Mouse (Mus musculus) lung, embryonic 14.5 days (tissue): ENCODE data around the gene Arid1b. TPM values are rescaled to one million over a fixed set of nuclear protein-coding genes. Genes with fewer than 3 reads are reported as not detected.

Experiments
- ATAC-seq: fragments of 200-750 bp; cut with Nextera tagmentation; 2 replicates; pipeline ENCODE4 v1.8.0; 2017; ENCODE audit warnings: mild to moderate bottlenecking, moderate TSS enrichment, moderate library complexity; ENCODE audit not compliant: insufficient read depth
- DNase-seq: peaks from one replicate; pipeline ENCODE4 v3.0.0-alpha.2; 2015
- H3K27ac ChIP-seq: fragments of 300-500 bp; sonication (generic); 2 replicates; pipeline ENCODE4 v1.5.1; 2014; ENCODE audit warnings: low read depth, mild to moderate bottlenecking, moderate library complexity
- H3K27me3 ChIP-seq: fragments of 300-500 bp; sonication (generic); 2 replicates; pipeline ENCODE4 v1.6.1; 2014; ENCODE audit warnings: low read length, control low read depth; ENCODE audit not compliant: insufficient read depth
- H3K36me3 ChIP-seq: fragments of 300-500 bp; sonication (generic); 2 replicates; pipeline ENCODE4 v1.6.1; 2014; ENCODE audit warnings: control low read depth; ENCODE audit not compliant: insufficient read depth
- H3K4me1 ChIP-seq: fragments of 300-500 bp; sonication (generic); 2 replicates; pipeline ENCODE4 v1.6.1; 2014; ENCODE audit warnings: antibody characterized with exemption, control low read depth; ENCODE audit not compliant: insufficient read depth
- H3K4me2 ChIP-seq: fragments of 300-500 bp; sonication (generic); 2 replicates; pipeline ENCODE4 v1.6.1; 2014; ENCODE audit warnings: mild to moderate bottlenecking
- H3K4me3 ChIP-seq: fragments of 300-500 bp; sonication (generic); 2 replicates; pipeline ENCODE4 v1.5.1; 2014; ENCODE audit warnings: low read depth, low read length
- H3K9ac ChIP-seq: fragments of 300-500 bp; sonication (generic); 2 replicates; pipeline ENCODE4 v1.6.1; 2014
- H3K9me3 ChIP-seq: fragments of 300-500 bp; sonication (generic); 2 replicates; pipeline ENCODE4 v1.6.1; 2016; ENCODE audit warnings: low read depth, low read length, control low read depth
- CTCF ChIP-seq: IDR thresholded peaks from 2 replicates; pipeline ENCODE4 v1.5.1; 2016; ENCODE audit warnings: antibody characterized with exemption, low read depth
- whole genome bisulfite sequencing: fragments of 180-500 bp; shearing (Covaris S2); extraction: QIAGEN DNeasy Blood & Tissue Kit; methylation state at CpG from one replicate; pipeline ENCODE4 v1.1.7; 2014; 5-methylcytosine and 5-hydroxymethylcytosine counted together
- polyA plus RNA-seq: library from polyadenylated mRNA; unstranded; fragments of >200 nt; fragmentation: Nextera tagmentation; extraction: Ambion mirVana; gene quantifications from 2 replicates; pipeline ENCODE4 v1.2.1, GENCODE M21; 2014

Arid1b gene
- 17.3 and 17.4 TPM in 2 replicates for polyA plus RNA-seq

DNA sequence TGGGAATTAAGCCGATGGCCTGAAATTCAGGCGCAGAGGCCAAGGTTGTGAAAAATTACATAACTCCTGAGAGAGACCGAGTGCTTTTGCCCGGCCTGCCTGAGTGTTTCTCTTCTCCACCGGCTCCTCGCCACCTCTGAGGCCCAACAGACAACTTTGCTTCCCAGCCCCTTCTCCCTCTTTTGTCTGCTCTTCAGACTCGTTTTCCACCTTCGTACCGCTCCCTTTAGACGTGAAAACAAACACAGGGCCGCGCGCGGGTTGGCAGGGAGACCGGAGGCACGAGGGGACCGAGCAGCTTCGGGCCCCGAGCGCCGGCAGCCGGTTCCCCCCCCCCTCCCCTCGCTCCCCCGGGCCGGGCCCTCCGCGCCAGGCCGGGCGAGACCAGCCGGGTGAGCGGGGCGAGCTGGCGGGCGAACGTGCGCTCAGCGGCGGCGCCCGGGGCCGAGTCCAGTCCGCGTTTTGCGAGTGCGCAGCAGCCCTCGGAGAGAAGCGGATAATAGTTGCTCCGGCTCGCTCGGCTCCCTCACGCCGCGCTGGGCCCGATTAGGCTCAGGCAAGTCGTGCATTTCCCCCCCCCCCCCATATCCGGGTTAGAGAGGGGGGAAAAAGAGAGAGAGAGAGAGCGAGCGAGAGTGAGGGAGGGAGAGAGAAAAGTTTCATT lies at the start of gene Arid1b:
Arid1b (plus strand) TSS at position 493 of the 664 bp plus-strand sequence.
- peak; percentile 76 for ATAC-seq
- Histone ChIP-seq H3K4me2 (peak within 1 kb of the TSS; percentile 75), H3K4me3 (peak within 1 kb of the TSS; percentile 96)

DNA sequence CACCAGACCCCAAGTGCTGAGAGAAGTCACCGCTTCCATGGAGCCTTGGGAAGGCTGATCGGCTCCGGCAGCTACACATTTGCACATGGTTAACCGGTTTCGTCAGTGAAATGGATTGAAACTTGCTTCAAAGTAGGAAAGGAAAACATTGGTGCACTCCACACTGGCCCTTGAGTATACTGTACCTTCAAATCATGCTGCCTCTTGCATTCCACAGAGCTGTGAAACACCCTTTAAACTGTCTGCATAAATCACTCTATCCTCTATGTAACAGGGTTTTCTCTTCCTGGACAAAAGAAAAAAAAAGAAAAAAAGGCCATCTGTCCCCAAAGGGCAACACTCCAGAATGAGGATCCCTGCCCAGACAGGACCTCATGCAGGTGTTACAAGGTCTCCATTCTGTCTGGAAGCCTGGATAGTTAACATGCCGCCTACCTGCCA lies 48.8 kb upstream of the Arid1b start:
- Histone ChIP-seq H3K27ac (peak overlapping the region; percentile 64), H3K9ac (no peak overlapping the region), H3K36me3 (no peaks in the 10 kb centered on the region), H3K27me3 (no peaks in the 10 kb centered on the region), H3K9me3 (no peaks in the 10 kb centered on the region), H3K4me2 (peak overlapping the region; percentile 51; the same call in 1 of the 2 replicates), H3K4me3 (no peak overlapping the region), H3K4me1 (peaks cover 13% of the 10 kb centered on the region)
- DNase-seq (peak; percentile 48), ATAC-seq (no peak)
- 54% methylated on average over 6 of the region's 6 CpGs for WGBS
- no peak for TF ChIP-seq CTCF

More for the DNA sequence above, at the start of gene Arid1b:
- peak within 1 kb of the TSS; percentile 100 for H3K27ac ChIP-seq
- no peaks in the 10 kb centered on the region for H3K27me3 ChIP-seq
- H3K4me1 ChIP-seq, result no peaks in the 10 kb centered on the region
- WGBS, result under 1% methylated on average over 49 of the region's 58 CpGs
- no peaks in the 10 kb centered on the region for H3K9me3 ChIP-seq
- peak within 1 kb of the TSS; percentile 100 for H3K9ac ChIP-seq
- no peaks in the 10 kb centered on the region for H3K36me3 ChIP-seq
- TF ChIP-seq CTCF, result no peak
- DNase-seq, result peak; percentile 93

DNA sequence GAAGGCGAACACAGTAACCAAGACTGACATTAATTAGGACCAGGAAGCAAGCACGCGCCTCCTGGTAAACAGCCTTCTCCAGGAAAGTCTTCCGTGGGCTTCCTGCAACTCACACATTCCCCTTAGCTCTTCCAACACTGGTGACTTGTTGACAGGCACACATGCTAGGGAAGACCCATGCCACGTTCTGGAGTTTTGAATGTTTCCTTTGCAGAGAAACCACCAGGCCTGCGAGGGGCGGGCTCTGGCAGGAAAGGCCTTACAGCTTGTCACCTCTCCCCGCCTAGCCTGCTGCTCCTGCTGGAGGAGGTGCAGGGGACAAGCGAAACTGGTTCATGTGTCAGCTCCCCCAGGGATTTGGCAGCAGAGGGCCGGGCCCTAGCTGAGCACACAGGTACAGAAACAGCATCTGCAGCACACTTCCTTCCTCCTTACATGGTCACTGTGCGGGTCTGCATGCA lies 48.2 kb upstream of the Arid1b start:
- no peaks in the 10 kb centered on the region for H3K27me3 ChIP-seq
- H3K4me2 ChIP-seq, result peak overlapping the region; percentile 51
- ATAC-seq (peak; percentile 81), DNase-seq (peak; percentile 73)
- H3K27ac ChIP-seq, result peak overlapping the region; percentile 64
- no peak overlapping the region for H3K4me3 ChIP-seq
- no peaks in the 10 kb centered on the region for H3K9me3 ChIP-seq
- no peak overlapping the region for H3K9ac ChIP-seq
- no peak for TF ChIP-seq CTCF
- peaks cover 13% of the 10 kb centered on the region for H3K4me1 ChIP-seq
- 18% methylated on average over 11 of the region's 11 CpGs for WGBS
- H3K36me3 ChIP-seq, result no peaks in the 10 kb centered on the region

DNA sequence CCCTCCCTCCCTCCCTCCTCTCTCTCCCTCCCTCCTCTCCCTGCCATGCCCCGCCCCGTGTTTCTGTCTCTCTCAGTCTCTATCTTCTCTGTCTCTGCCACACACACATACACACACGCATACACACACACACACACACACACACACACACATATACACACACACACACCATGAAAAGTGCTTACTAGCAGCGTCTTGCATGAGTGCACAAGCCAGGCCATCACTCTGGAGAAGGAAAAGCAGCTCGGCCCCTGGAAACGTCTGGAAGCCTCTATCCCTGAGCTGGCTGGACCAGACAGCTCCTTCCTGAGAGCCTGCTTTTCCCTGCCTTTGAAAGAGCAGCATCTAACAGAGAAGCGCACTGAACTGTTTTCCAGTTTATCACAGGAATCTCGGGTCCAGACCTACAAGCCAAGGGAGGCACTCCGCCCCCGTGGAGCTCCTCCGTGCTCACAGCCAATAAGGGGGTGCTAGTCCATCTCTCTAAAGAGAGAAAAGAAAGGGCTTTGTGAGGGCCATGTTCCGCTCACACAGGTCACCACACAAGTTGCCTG lies 47.6 kb upstream of the Arid1b start:
- no peak overlapping the region for H3K4me3 ChIP-seq
- H3K9me3 ChIP-seq, result no peaks in the 10 kb centered on the region
- peaks cover 13% of the 10 kb centered on the region for H3K4me1 ChIP-seq
- no peak for TF ChIP-seq CTCF
- H3K27me3 ChIP-seq, result no peaks in the 10 kb centered on the region
- H3K27ac ChIP-seq, result peak overlapping the region; percentile 64
- peak; percentile 40 for DNase-seq
- 21% methylated on average over 12 of the region's 12 CpGs for WGBS
- ATAC-seq, result peak; percentile 62
- no peaks in the 10 kb centered on the region for H3K36me3 ChIP-seq
- H3K4me2 ChIP-seq, result peak overlapping the region; percentile 51
- no peak overlapping the region for H3K9ac ChIP-seq

DNA sequence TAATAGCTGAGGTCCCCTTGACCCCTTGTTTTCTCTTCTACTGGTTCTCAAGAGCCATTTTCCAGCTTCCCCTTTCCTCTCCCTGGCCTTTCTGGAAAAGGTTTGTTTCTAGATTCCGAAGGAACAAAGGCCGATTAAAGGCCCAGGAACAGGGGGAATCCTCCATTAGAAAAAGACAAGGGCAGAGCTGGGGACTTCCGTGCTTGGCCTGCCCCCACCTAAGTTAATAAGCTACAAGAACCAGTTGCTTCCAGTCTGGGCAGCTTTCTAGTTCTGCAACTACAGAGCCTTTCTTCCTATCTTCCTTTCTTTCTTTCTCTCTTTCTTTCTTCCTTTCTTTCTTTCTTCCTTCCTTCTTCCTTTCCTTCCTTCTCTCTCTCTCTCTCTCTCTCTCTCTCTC lies 47.1 kb upstream of the Arid1b start:
- H3K9ac ChIP-seq, result no peak overlapping the region
- TF ChIP-seq CTCF, result no peak
- H3K4me1 ChIP-seq, result peaks cover 13% of the 10 kb centered on the region
- H3K27me3 ChIP-seq, result no peaks in the 10 kb centered on the region
- no peaks in the 10 kb centered on the region for H3K9me3 ChIP-seq
- H3K4me3 ChIP-seq, result no peak overlapping the region
- 42% methylated on average over 3 of the region's 3 CpGs for WGBS
- no peak for ATAC-seq
- no peaks in the 10 kb centered on the region for H3K36me3 ChIP-seq
- peak; percentile 28 for DNase-seq
- peak overlapping the region; percentile 64 for H3K27ac ChIP-seq
- peak overlapping the region; percentile 51 for H3K4me2 ChIP-seq

DNA sequence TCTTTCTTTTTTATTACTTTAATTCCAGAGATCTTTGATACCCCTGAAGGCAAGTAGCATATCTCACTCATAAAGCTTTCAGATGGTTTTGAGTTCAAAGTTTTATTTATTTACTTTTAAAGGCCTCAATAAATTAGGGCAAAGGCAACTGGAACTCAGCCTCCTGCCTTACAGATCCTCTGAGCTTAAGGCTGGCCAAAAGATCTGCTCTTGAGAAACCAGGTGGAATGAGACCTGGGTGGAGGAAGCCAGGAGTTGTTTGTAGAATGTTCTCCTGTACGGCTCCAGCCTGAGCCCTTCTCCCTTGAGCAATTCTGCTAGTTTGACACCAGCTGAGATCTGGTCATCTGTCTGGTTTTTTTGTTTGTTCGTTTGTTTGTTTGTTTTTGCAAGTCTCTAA lies 46.7 kb upstream of the Arid1b start:
- Histone ChIP-seq H3K27ac (no peak overlapping the region), H3K9me3 (no peaks in the 10 kb centered on the region), H3K4me1 (peaks cover 13% of the 10 kb centered on the region), H3K9ac (no peak overlapping the region), H3K27me3 (no peaks in the 10 kb centered on the region), H3K36me3 (no peaks in the 10 kb centered on the region), H3K4me3 (no peak overlapping the region), H3K4me2 (no peak overlapping the region)
- DNase-seq, result peak; percentile 17
- 41% methylated on average over 2 of the region's 2 CpGs for WGBS
- ATAC-seq, result no peak
- no peak for TF ChIP-seq CTCF

DNA sequence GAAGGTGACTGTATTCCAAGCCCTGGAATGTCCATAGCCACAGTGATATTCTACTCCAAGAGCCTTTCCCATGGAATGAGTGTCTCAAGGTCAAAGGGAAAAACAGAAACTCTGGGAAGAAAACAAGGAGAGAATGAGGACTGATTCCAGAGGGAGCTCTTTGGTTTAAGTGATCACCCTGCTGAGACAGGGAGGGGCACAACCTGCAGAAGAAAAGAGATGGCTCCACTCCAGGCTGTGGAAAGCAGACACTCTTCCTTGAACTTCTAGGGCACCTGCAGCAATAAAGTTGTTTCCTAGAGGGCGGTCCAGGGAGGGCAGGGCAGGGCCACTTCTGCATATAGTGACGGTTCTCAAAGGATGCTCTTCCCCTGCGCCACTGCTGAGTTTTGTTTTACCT lies 45.6 kb upstream of the Arid1b start:
- H3K4me2 ChIP-seq, result no peak overlapping the region
- H3K4me1 ChIP-seq, result peaks cover 13% of the 10 kb centered on the region
- no peak overlapping the region for H3K27ac ChIP-seq
- no peaks in the 10 kb centered on the region for H3K9me3 ChIP-seq
- no peak overlapping the region for H3K9ac ChIP-seq
- 33% methylated on average over 3 of the region's 3 CpGs for WGBS
- no peaks in the 10 kb centered on the region for H3K27me3 ChIP-seq
- DNase-seq (no peak), ATAC-seq (no peak)
- TF ChIP-seq CTCF, result no peak
- H3K36me3 ChIP-seq, result no peaks in the 10 kb centered on the region
- no peak overlapping the region for H3K4me3 ChIP-seq
